Mouse (Mus musculus): ENCODE data around the gene Olfr1358. TPM values are rescaled to one million over a fixed set of nuclear protein-coding genes. Genes with fewer than 3 reads are reported as not detected.

Olfr1358 gene
- polyA plus RNA-seq, 1 experiment from 2014 or later = not detected

Small RNAs within 50 kb of the gene (microRNA-seq; reads per million reads assigned to microRNA genes)
- not detected for gene Gm27541

Other genes starting within 250 kb of the Olfr1358 start
- 59.3 and 64.0 TPM in 2 replicates for gene Agpat3, start 164.9 kb upstream of the Olfr1358 start, polyA plus RNA-seq (2015; fragmentation: Nextera tagmentation; extraction: Ambion mirVana)
- gene Rrp1, start 104.4 kb upstream of the Olfr1358 start, polyA plus RNA-seq (2015; fragmentation: Nextera tagmentation; extraction: Ambion mirVana) = 365 and 462 TPM in 2 replicates
- gene Cstb, start 91.8 kb upstream of the Olfr1358 start, polyA plus RNA-seq (2015; fragmentation: Nextera tagmentation; extraction: Ambion mirVana) = 107 and 115 TPM in 2 replicates
- gene Pdxk, start 52.5 kb upstream of the Olfr1358 start, polyA plus RNA-seq (2015; fragmentation: Nextera tagmentation; extraction: Ambion mirVana) = 16.1 and 18.6 TPM in 2 replicates
- gene Ilvbl, start 56.9 kb downstream of the Olfr1358 start, polyA plus RNA-seq (2015; fragmentation: Nextera tagmentation; extraction: Ambion mirVana) = 52.3 and 54.6 TPM in 2 replicates
- gene Syde1, start 74.5 kb downstream of the Olfr1358 start, polyA plus RNA-seq (2015; fragmentation: Nextera tagmentation; extraction: Ambion mirVana) = 4.3 and 4.4 TPM in 2 replicates
- not detected in 2 replicates for gene Olfr1357, start 100.6 kb downstream of the Olfr1358 start, polyA plus RNA-seq (2015; fragmentation: Nextera tagmentation; extraction: Ambion mirVana)
- not detected in 2 replicates for gene Casp14, start 200.9 kb downstream of the Olfr1358 start, polyA plus RNA-seq (2015; fragmentation: Nextera tagmentation; extraction: Ambion mirVana)
- 0.11 and 0.18 TPM in 2 replicates for gene Ccdc105, start 235.6 kb downstream of the Olfr1358 start, polyA plus RNA-seq (2015; fragmentation: Nextera tagmentation; extraction: Ambion mirVana)

Measured in neural tube, embryonic 13.5 days (tissue).